Comparison of ENCODE assay signal across 11 mouse cellular contexts in the genomic region with DNA sequence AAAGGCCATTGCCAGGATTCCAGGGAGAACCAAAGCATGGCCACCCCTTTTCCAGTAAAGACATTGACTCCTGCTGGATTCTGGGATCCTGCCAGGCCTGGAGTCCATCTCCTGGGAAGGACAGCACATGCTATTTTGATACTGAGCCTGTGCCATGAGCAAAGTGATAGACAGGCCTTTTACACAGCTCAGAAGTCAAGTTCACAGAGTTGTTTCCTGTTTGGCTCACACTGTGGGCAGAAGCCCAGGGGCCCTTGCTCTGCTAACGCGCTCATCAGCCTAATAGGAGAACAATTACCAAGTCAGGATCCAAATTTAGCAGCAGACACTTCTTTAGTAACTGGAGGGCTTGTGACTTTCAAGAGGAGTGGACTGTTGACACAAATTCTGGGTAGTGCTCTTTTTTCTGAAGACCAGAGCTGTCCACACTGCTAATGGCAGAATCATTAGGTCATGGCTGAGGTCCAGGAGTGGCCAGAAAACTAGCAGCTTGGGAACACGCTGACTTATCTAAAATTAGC.
DNase-seq lines count a peak whose midpoint lies in the region; ATAC-seq and TF ChIP-seq lines count a peak whose summit lies in the region.
"Had no signal": no experiment of that assay in that cellular context is flagged by ENCODE, and none has a peak within 500 bp of the region (broad histone marks: within the 10 kb centered on the region; RNA-seq: fewer than 3 reads in every experiment).

No protein-coding gene starts in this region.

- H3K4me1 ChIP-seq in heart, postnatal 0 days (ENCODE audit: control insufficient read depth, insufficient read depth) = peaks cover 50% of the 10 kb centered on the region

- DNase-seq in gastrocnemius, adult 2 months = peak; percentile 31
- no peak for DNase-seq in gastrocnemius, postnatal 4 days (ENCODE audit: low spot score in 2 of 2)
- DNase-seq in spleen, postnatal 36 days (ENCODE audit: low spot score in 2 of 2) = peak; percentile 2 to 10
- DNase-seq in spleen, adult 18-20 months = no peak
- peak; percentile 91 for DNase-seq in heart, postnatal 0 days (ENCODE audit: low spot score)
- no peak for DNase-seq in MN1 (ENCODE audit: low spot score)
- no peak for DNase-seq in neural tube, embryonic 10.5 days (ENCODE audit: extremely low spot score, low spot score)
- DNase-seq: retina, postnatal 1 day had no signal

- ATAC-seq in heart, postnatal 0 days (ENCODE audit: insufficient read depth, low read depth) = peak; percentile 96
- no peak for ATAC-seq in CD4-positive, CD25-positive, alpha-beta regulatory T cell, adult 4 months

- H3K27me3 ChIP-seq in heart, postnatal 0 days (ENCODE audit: control insufficient read depth, insufficient read depth, low read length) = no peaks in the 10 kb centered on the region

- H3K4me2 ChIP-seq in heart, postnatal 0 days (ENCODE audit: low read depth, low read length) = no peak overlapping the region

- no peak overlapping the region for H3K9ac ChIP-seq in heart, postnatal 0 days (replicated peaks; ENCODE audit: low read depth, low read length)
- H3K9ac ChIP-seq: liver, embryonic 14.5 days had no signal

- 4% methylated on average over 3 of the region's 3 CpGs for WGBS in heart, postnatal 0 days

- intact Hi-C loops in gastrocnemius, adult 2 months (cut with DNase I) = no loop called here

- no peak for TF ChIP-seq CTCF in gastrocnemius, adult 2 months (IDR thresholded peaks at IDR 0.05)
- no peak for TF ChIP-seq CTCF in heart, postnatal 0 days (IDR thresholded peaks at IDR 0.05; ENCODE audit: low read depth)

- H3K27ac ChIP-seq in gastrocnemius, adult 2 months = peak overlapping the region; percentile 35; the same call in 1 of the 2 replicates
- peak overlapping the region; percentile 92 for H3K27ac ChIP-seq in heart, postnatal 0 days (ENCODE audit: low read depth)
- H3K27ac ChIP-seq: hindbrain, embryonic 10.5 days; liver, embryonic 14.5 days had no signal

- no peak overlapping the region for H3K4me3 ChIP-seq in gastrocnemius, adult 2 months
- no peak overlapping the region for H3K4me3 ChIP-seq in heart, postnatal 0 days (ENCODE audit: low read depth, low read length)
- H3K4me3 ChIP-seq: hindbrain, embryonic 10.5 days had no signal

- H3K36me3 ChIP-seq in heart, postnatal 0 days (replicated peaks; ENCODE audit: control insufficient read depth, insufficient read depth, low read length) = no peaks in the 10 kb centered on the region
- H3K36me3 ChIP-seq: hindbrain, embryonic 10.5 days had no signal

- peak; percentile 82; the same call in 1 of the 2 replicates for TF ChIP-seq EP300 in heart, postnatal 0 days (IDR thresholded peaks at IDR 0.05; ENCODE audit: low read depth)

- no peaks in the 10 kb centered on the region for H3K9me3 ChIP-seq in heart, postnatal 0 days (replicated peaks; ENCODE audit: control insufficient read depth, low read length)
- H3K9me3 ChIP-seq: hindbrain, embryonic 10.5 days had no signal

Comparison
In these comparisons a context has a peak if more than half of its experiments do, and no peak if none do; other contexts are left out.
1. DNase-seq: peak in gastrocnemius, adult 2 months (single experiment), spleen, postnatal 36 days (2 of 2) and heart, postnatal 0 days (single experiment); none in gastrocnemius, postnatal 4 days (0 of 2), spleen, adult 18-20 months (0 of 2), MN1 (single experiment) and neural tube, embryonic 10.5 days (single experiment).